Mouse (Mus musculus): Measurements from ENCODE around the gene C130050O18Rik.

- no peak for TF ChIP-seq CTCF (IDR thresholded peaks at IDR 0.05; ENCODE audit: control insufficient read depth, insufficient read depth, insufficient replicate concordance, low read depth, low read length)
- TF ChIP-seq POLR2A (IDR thresholded peaks at IDR 0.05; ENCODE audit: control insufficient read depth, low read depth, low read length): no peak
Measured at GRCm38 (mm10) chr5:139395528-139395927, 9.6 kb upstream of the C130050O18Rik start.

All from testis, adult 2 months (tissue).